Mouse (Mus musculus) lung, postnatal 0 days (tissue): ENCODE measurements around the gene Akr1d1.

ENCODE experiments used
- CTCF ChIP-seq: IDR thresholded peaks from 2 replicates; pipeline ENCODE4 v1.5.1; 2016; ENCODE audit warnings: antibody characterized with exemption, mild to moderate bottlenecking
- EP300 ChIP-seq: IDR thresholded peaks from 2 replicates; pipeline ENCODE4 v1.6.1; 2016; ENCODE audit warnings: antibody characterized with exemption, mild to moderate bottlenecking, control low read depth

DNA sequence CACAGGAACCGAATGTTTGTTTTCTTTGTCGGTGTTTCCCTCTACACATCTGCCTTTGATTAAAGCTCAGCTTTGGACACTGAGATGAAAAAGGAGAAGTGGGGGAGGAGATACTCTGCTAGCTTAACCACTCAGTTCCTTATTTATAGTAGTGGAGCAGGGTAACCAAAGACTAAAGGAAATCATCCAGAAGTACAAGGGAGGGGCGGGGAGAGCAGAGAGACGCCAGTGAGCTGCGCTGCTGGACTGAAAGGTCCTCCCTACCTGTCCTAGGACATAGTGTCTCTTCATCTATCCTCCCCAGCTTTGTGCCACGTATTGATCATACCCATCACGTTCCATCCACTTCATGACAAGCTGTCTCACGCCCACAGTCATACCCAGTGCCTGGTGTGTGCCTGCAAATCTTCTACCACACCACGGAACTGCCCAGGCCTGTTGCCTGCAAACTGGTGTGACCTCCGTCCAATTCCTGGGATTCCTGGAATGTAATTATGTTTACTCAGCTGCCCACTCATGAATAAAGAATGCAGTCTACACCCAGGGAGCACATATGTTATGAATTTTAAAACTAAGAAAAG, 87.5 kb downstream of the Akr1d1 start:
- no peak for TF ChIP-seq CTCF
- peak; percentile 95 for TF ChIP-seq EP300
